Mouse (Mus musculus): ENCODE data around the gene Cish.

DNA sequence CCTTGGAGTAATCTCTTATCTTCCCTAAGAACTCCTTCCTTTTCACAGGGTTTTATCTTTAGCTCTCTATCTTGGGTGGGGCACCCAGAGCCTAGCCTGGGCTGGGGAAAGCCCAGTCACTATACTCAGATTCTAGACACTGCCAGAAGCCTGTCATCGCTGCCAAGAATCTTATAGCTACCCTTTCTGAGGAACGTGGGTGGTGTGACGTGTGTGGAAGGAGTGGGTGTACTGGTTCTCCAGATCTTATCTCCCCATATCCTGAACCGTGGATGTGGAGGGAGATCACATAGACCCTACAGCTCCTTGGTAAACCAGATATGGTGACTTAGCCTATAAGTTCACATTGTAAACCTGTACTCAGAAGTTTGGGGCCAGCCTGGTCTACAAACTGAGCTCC is 210 bp upstream of the Cish start:
- TF ChIP-seq CTCF (IDR thresholded peaks at IDR 0.05; ENCODE audit: extremely low read depth, insufficient read depth, low read length) (no peak), POLR2A (IDR thresholded peaks at IDR 0.05; ENCODE audit: extremely low read depth, insufficient read depth, low read length) (no peak)
